Mouse (Mus musculus) gastrocnemius, postnatal 10 days (tissue): ENCODE results near the gene Ltb. TPM values are rescaled to one million over a fixed set of nuclear protein-coding genes. Genes with fewer than 3 reads are reported as not detected.

Source experiments
- DNase-seq: peaks from one replicate; pipeline ENCODE4 v3.0.0; 2021; ENCODE audit warnings: mixed read lengths
- long read RNA-seq, 2 experiments: library from polyadenylated mRNA; stranded (forward); transcript quantifications; one replicate each; pipeline ENCODE4 v2.0.0; 2021
- total RNA-seq, 2 experiments: library from RNA; stranded (reverse); gene quantifications; 2 replicates each; pipeline ENCODE4 v1.2.3; 2021

Gene Ltb
- total RNA-seq: under 1 TPM; 0.68 to 0.75 TPM
- long read RNA-seq, experiment 1: 0 reads
- long read RNA-seq, experiment 2: 0 reads

DNA sequence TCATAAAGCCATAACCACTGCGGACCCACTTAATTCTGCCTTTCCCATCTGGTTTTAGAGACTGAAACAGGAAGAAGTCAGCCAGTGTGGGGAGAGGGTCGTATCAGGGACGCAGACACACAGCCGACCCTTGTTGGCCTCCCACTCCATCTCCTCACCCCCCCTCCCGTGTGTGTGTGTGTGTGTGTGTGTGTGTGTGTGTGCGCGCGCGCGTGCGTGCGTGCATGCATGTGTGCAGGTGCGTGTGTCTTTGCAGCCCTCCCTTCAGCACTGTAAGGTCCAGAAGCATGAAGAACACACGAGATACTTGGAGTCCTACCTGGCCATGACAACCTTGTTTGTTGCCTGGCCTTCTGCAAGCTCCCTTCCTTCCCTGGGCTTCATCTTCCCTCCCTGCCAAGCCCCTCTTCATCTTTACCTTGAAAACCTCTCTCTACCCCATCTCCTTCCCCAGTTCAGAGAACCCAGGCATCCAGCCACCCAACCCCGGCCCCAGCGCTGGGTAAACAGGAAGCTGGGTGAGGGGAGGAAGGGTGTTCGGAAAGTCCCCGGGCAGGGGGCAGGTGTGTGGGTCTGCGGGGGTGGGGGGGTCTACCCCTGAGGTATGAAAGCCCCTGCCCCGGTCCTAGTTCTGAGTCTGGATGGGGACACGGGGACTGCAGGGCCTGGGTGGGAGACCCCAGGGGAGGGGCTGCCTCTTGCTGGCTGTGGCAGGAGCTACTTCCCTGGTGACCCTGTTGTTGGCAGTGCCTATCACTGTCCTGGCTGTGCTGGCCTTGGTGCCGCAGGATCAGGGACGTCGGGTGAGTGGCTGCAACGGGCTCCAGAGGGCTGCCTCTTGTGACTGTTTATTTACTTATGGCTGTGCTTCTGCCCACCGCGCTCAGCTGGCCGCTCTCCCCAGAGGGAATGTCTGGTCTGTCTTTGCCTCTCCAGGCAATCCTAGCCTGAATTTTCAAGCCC is at the start of gene Ltb:
Ltb (plus strand) TSS at position 559 of the 963 bp plus-strand sequence.
- no peak for DNase-seq

DNA sequence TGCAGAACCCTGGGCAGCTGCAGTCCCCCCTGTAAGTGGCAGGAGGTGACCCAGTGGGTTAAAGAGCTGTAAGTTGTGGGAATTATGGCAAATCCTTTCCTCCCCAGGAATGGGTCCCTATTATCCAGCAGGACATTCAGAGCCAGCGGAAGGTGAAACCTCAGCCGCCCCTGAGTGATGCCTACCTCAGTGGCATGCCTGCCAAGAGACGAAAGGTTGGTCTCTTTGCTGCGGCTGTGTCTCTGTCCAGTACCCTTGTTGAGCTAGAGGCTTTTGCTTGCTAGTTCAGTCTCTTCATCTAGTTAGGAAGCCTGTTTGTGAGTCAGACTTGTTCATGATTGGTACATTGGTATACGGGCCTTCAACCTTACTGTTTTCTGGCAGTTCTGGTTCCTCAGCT is 48.1 kb upstream of the Ltb start:
- DNase-seq: no peak

DNA sequence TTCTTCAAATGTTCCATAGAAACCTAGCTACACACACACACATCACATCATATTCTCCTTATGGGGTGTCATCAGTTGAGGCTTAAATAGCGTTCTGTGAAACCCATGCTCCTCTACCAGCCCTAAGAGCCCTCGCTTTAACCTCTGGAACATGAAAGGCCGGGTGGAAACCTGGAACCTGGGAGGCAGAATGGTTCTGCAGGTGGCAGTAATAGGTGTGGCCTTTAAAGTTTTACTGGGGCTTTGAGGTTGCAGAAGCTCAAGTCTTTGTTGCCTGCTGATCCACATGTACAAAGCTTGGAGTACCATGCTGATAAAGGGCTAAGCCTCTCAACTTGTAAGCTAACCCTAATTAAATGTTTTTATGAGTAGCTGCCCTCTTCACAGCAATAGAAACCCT is 46.9 kb upstream of the Ltb start:
- no peak for DNase-seq

DNA sequence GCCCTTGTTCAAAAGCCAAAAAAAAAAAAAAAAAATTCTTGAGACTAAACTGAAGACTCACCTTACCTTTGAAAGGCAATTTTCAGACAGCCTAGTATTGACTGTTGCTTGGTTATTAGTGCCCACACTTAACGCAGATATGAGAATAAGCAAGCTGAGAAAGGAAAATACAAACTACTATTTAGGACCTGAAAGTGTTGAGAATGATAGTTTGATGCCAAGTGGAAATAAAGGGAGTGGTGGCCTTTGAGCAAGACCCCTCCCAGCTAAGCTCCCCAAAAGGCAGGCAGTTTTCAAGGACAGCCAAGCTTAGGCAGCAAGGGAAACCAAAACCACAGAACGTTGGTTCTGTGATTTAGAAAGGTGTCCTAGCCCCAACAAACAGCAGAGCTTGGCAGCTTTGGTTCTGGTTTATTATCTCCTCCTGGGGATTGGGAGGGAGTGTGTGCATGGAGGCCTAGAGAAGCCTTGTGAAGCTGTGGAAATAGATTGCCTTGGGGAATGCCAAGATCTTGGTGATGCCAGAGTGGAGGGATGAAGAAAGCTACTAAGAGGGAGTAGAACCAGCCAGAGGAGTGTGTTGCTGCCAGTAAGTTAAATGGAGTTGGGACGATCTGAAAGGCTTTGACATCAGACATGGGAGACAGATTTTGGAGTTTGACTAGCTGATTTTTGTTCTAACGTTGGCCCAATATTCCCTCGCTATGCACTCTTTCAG is 46.2 kb upstream of the Ltb start:
- no peak for DNase-seq

DNA sequence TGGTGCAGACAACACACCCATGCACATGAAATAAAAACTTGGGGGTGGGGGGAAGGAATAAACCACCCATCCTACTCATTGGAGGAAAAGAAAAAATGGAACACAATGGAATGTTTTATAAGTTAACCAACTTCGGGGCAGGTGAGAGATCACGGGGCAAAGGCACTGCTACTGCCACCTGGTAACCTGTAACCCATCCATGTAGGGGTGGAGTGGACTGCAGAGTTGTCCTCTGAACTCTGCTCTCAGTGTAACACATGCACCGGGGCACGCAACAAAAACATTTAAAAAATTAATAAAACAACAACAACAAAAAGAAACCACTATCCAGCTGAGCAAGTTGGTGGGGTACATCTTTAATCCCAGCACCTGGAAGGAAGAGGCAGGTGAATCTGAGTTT is 42.1 kb upstream of the Ltb start:
- no peak for DNase-seq

DNA sequence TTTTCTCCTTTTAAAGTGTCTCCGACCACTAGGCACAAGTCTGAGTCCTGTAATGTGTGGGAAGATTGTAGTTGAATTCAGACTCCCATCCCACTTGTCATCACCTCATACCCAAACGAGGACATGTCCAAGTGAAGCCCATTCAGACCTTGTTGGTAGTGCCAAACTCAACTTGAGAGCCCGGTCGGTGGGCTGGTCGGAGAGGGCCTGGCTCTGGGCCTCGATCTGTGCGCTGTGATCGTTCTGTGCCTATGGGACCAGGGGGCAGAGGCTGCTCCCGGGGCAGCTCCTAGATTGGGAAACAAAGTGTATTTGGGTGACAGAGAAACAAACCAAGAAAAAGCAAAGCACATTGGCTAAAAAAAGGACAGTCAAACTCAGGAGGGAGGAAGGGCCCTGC is 41.2 kb upstream of the Ltb start:
- no peak for DNase-seq

DNA sequence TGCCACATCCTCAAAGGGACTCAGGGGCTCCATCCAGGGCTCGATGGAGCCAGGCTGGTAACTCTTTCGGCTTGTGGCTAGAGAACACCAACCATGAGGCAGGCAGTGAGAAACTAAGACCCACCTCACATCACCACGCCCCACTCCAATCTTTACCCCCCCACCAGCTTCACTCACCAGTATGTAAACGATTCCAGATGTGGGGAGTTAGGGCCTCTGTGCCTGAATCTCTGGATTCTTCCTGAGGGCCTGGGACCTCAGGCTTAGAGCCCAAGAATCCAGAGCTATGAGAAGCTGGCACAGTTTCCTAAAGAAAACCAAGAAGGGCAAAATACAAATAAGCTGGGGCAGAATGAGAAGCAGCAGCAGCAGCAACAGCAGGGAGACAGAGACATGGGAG is 40.3 kb upstream of the Ltb start:
- no peak for DNase-seq

DNA sequence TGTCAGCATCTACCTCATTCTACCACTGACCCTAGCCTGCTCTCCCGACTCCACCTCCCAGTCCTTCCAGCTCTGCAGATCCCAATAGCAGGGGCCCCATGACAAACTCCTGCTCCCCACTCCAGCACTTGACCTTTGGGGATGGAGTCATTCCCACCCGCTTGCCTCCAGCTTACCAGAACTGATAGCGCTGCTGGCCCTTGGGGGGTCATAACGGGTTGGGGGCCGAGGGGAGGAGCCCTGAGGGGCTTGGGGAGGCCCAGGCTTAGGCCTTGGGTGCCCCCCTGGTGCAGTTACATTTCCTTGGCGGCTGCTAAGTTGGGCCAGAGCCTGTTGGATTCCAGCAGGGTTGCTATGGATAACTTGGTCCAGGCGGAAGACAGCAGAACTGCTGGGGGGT is 39.6 kb upstream of the Ltb start:
- no peak for DNase-seq

DNA sequence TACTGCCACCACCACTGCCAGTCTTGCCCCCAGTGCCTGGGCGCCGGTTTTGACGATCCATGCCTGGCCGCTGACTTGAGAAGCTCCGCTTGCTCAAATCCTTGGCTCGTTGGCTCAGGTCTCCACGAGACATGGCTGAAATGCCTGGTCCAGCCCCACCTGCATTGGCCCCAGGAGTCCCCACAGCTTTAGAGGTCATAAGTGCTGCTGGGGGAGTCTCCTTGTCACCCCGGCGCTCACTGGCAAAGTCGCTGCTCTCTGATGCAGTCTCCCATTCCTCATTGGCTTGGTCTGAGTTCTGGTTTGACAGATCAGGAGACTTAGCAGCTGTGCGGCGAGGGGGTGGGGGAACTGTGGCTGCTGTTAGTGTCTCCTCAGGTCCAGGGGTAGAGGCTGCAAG is 38.8 kb upstream of the Ltb start:
- DNase-seq: no peak

DNA sequence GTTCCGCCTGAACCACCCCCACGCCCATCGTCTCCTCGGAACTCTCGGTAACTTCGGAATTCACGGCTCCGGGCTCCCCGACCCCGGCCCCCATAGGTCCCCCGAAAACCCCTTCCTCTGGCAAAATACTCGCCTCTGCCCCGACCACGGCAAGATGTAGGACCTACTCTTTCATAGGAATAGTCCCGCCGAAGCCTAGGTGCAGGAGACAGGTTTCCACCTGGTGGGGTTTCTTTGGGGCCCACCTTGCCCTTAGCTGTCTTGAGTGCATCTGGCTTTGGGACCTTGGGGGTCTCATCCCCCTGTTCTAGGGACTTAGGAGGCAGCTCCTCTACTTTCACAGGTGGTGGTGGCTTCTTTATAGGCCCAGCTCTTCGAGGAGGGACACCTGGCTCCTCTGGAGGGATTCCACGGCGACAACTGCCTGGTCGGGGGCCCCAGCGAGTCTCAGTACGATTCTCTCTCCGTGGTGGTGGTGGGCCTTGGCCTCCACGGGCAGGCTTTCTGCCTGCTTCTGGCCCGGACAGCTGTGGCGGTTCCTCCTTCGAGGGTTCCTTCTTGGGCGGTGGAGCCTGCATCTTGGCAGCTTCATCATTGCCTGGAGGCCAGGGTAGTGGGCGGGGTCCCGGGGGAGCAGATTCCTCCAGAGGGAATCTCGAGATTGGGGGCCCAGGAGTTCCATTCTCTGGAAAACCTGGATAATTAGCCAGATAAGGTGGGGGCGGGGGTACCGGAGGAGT is 37.6 kb upstream of the Ltb start:
- DNase-seq: no peak

DNA sequence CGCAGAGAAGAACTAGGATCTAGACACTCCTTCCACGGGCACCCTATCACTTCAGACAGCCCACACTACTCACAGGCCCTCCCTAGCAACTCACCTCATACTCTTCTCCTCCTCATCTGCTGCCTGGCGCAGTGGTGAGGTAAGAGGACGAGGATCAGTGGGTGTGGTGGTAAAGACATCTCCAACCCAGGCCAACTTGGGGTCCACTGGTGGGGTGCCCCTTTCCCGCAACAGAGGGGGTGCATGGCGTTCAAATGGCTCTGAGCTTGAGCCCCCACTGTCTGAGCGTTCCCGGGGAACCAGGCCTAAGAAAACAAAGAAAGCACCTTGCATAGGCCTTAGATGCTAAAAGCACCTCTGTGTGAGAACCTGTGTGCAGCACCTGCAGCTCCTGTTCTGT is 37.0 kb upstream of the Ltb start:
- no peak for DNase-seq

DNA sequence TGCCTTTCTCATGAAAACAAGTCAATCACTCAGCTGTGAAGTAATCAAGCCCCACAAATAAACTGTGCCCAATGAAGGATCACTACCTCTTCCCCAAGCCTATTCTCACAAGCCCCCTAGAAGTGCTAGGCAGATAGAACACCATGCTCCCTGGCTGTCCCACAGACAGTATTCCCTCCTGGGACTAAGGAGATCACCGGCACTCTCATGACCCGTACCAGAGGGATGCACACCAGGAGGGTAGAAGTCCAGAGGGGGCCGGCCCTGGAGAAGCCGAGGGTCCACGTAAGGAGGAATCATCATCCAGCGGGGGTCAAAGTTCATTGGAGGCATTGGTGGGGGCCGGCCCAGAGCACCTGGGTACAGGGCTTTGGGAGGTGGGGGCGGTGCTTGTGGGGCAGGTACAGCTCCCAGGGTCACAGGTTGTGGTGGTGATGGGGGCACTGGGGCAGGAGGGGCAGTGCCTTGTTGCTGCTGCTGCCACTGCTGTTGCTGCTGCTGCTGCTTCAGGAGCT is 36.5 kb upstream of the Ltb start:
- no peak for DNase-seq

DNA sequence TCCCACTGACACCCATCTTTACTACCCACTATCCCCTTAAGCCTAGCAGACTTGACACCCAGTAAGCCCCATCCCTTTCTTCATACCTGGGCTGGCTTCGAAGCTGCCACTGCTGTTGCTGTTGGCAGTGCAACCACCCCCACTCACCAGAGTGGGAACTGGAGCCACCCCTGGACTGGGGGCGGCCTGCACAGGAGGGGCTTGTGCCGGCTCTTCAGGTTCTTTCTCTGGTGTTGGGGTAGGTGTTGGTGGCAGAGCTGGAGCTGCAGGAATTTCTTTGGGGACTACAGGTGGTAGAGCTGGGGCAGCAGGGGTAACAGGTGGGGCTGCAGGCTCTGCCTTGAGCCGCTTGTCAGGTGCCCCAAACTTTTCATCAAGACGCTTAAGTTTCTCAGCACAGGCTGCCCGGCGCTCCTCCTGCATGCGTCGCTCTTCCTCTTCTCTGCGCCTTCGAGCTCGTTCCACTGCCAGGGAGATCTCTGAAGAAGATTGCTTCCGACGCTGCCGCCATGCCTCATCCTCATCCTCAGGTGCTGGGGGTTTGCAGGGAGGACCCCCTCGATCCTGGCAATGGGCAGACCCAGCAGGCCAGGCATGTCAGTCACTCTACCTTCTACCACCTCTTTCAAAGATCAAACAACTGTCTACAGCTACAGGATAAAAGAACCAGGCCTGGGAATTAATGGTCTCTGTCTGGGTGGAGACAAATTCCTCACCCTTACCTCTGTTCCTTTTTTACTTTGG is 35.2 kb upstream of the Ltb start:
- no peak for DNase-seq

DNA sequence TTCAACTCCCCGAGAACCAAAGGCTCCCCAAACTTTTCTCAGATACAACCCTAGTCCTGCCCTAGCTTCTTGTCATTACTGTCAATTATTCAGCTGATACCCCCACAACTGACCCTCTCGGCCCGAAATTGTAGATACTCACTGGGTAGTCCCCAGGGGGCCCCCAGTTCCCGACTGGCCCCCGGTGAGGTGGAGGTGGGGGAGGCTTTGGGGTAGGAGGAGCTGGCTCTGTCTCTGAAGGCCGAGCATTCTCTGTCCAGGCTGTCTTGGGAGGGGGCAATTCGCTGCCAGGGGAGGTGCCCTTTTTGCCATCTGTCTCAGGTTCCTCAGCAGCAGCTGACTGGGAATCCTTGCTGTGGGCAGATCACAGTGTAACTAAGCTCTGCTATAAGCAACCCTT is 34.6 kb upstream of the Ltb start:
- no peak for DNase-seq

DNA sequence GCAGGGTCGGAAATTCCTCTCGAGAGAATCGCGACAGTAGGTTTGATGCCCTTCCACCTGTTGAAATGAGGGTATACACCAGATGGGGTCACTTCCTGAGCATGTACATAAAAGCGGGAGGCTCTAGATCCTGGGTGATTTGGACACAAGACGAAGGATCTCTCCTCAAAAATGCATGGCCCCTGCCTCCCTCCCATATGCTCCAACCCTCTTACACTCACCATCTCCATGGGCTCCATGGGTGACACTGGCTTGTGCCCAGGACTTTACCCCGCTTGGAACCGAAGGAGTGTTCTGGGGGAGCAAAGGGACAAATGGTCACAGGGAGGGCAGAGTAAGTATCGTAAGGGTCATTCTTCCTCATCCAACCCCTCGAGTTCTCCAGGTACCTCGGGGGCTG is 32.8 kb upstream of the Ltb start:
- no peak for DNase-seq

DNA sequence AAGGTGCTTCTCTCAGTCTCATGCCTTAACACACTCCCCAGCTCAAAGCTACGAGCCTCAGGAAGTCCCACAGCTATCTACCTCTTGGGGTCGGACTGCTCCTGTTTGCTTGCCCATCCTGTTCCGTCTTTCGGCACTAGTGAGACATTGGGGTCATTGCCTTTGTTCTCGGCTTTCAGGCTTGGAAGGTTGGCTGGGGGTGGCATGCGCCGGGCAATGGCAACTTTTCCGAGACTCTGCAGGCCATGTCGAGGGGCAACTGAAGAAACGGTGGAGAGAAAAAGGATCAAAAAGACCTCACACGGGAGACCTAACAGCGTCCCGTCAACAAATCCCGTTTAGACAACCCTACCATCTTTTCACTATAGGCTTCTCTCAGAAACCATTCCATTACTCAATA is 32.1 kb upstream of the Ltb start:
- no peak for DNase-seq

DNA sequence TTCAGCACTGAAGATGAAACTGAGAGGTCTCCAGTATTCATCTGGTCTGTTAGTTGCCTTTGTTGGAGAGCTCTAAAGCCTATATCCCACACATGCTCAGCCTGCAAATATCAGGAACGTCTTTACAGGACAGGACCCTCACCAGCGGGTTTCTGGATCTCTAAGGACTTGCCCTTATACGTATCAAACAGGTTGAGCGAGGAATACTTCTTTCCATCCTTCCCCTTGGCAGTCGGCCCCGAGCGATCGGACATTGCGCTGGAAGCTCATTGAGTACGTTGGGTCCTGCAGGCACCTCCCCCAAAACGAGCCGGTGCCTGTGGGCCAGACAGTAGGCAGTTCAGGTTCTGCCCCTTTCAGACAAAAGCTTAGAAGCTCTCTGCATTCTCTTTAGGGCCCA is 31.5 kb upstream of the Ltb start:
- no peak for DNase-seq

DNA sequence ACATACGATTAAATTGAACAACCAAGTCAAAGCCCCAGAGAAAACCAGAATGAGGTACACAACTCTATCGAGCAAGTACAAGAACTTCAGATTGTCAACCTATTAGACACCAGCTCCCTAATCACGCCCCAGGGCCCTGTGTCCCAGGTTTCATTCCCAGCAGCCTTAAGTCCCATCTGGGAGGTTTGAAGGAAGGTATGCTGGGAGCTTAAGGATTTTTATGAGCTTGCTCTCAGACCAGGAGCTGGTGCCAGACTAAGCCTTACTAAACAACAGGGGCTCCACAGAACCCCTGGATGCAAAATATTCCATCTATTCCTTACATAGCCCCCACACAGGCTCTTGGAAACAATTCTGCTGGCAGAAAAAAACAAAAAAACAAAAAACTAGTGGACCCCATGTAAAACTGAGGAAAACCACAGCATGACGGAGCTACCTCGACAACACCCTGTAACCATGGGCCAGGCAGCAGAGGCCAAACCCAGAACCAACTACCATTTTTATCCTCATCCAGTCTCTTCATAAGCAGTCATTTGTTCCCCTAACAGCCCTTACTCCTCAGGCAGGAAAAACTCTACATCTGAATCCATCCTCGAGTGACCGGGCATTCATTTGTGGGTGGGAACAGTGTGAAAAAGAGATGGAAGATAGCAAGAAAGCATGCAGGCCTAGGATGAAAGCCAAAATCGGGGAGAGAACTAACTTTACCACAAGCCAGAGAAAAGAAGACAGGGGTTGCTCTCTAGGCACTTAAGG is 30.7 kb upstream of the Ltb start:
- no peak for DNase-seq

DNA sequence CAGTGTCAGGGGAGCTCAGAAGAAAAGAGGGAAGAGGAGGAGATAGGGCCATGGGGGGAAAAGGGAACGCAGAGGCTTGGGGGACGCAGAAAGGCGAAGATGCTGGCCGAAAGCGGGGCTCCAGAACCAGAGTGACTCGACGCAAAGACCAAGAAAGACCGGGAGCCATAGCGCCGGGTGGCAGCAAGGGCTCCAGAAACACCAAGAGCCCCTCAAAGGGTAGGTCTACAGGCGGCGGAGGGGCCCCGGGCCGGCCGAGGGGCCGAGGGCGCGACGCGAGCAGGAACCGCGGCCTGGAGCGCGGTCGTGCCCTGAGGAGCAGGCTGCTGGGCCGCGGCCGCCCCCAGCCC is 30.0 kb upstream of the Ltb start:
- no peak for DNase-seq

DNA sequence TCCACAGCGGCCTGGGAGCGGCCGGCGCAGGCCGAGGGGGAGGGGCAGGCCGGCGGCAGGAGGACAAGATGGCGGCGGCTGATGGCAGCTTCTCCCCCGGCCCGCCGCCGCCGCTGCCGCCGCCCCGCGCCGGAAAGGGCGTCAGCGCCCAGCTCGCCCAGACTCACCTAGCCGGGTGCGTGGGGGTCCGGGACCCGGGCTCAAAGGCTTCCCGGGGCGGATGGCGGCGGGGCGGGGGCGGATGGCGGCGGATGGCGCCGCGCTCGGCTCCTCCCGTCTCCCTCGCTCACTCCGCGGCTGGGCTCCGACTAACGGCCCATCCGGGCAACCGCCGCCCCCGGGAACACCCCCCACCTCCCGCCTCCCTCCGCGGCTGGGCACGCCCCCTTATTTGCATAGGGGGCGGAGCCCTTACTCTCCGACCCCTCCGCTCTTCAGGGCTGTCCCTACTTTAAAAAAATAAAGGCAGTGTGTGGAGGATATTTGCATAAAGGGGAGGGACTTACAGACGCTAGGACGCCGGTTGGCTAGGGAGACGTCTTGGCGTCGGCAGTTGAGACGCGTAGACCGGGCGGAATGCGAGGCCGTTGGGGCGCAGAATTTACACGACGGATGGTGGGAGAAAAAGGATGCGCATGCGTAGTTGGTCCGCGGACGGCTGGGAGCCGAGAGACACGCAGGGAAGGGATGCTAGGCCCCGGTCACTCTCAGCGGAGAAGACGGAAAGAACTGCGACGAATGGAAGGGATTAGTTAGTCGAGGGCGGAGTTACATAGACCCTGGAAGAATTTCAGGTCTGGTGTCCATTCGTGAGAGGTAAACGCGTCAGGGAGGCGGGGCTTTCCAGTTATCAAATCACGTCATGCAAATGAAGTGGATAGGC is 29.4 kb upstream of the Ltb start, which contains the start of gene Prrc2a:
Prrc2a (minus strand) TSS at position 330 of the 883 bp plus-strand sequence.
- peak; percentile 96 for DNase-seq
